Comparison of ENCODE assay signal across 29 mouse cellular contexts in genomic region chr3:141896870-141897554, GRCm38 (mm10).
A peak's percentile ranks its signal among the peaks of the same experiment; 100 is the strongest.
DNase-seq lines count a peak whose midpoint lies in the region; ATAC-seq lines count a peak whose summit lies in the region.
"Had no signal": no experiment of that assay in that cellular context is flagged by ENCODE, and none has a peak within 500 bp of the region (broad histone marks: within the 10 kb centered on the region; RNA-seq: fewer than 3 reads in every experiment).

No protein-coding gene starts in this region.

- DNase-seq in forebrain, embryonic 11.5 days (ENCODE audit: low spot score), result no peak
- peak; percentile 1 for DNase-seq in ZHBTc4 (ENCODE audit: low read depth, low spot score)
- no peak for DNase-seq in embryonic facial prominence, embryonic 10.5 days (ENCODE audit: low spot score)
- no peak for DNase-seq in limb, embryonic 10.5 days (ENCODE audit: low spot score)
- no peak for DNase-seq in spleen, adult 18-20 months
- DNase-seq in urinary bladder, postnatal 10 days (ENCODE audit: low spot score), result no peak
- DNase-seq: adrenal gland, adult 2 months; adrenal gland, postnatal 14 days; B cell, adult 2 months; cerebellum, adult 18-20 months; cerebellum, adult 9-11 months; cerebellum, postnatal 25 days; gastrocnemius, postnatal 10 days; gastrocnemius, postnatal 36 days; heart, adult 2 months; heart, postnatal 14 days; heart, postnatal 4 days; kidney, adult 2 months had no signal

- H3K27ac ChIP-seq in forebrain, embryonic 11.5 days (ENCODE audit: low read depth, low read length), result no peak overlapping the region
- H3K27ac ChIP-seq in forebrain, embryonic 15.5 days (replicated peaks), result no peak overlapping the region
- peak overlapping the region; percentile 54; the same call in 1 of the 2 replicates for H3K27ac ChIP-seq in embryonic facial prominence, embryonic 10.5 days (replicated peaks)
- H3K27ac ChIP-seq in limb, embryonic 10.5 days, result 0 out of 2 replicates have a peak overlapping the region, but pooled peaks have one; percentile 38
- H3K27ac ChIP-seq: embryonic facial prominence, embryonic 15.5 days; heart, adult 2 months; heart, embryonic 10.5 days; heart, embryonic 13.5 days; hindbrain, embryonic 14.5 days; hindbrain, postnatal 0 days had no signal

- H3K4me1 ChIP-seq in forebrain, embryonic 11.5 days (replicated peaks; ENCODE audit: control insufficient read depth, insufficient read depth, low read length), result 0 out of 2 replicates have a peak, but pooled peaks cover 4% of the 10 kb centered on the region
- peaks cover 18% of the 10 kb centered on the region for H3K4me1 ChIP-seq in forebrain, embryonic 15.5 days
- H3K4me1 ChIP-seq in embryonic facial prominence, embryonic 10.5 days, result peaks cover 35% of the 10 kb centered on the region
- H3K4me1 ChIP-seq in limb, embryonic 10.5 days, result peaks cover 5% of the 10 kb centered on the region
- H3K4me1 ChIP-seq: embryonic facial prominence, embryonic 15.5 days; heart, embryonic 10.5 days had no signal

- H3K27me3 ChIP-seq in forebrain, embryonic 11.5 days (ENCODE audit: control insufficient read depth, insufficient read depth, low read length), result no peaks in the 10 kb centered on the region
- no peaks in the 10 kb centered on the region for H3K27me3 ChIP-seq in forebrain, embryonic 15.5 days
- H3K27me3 ChIP-seq in embryonic facial prominence, embryonic 10.5 days (replicated peaks; ENCODE audit: low read depth, poor library complexity, severe bottlenecking), result no peaks in the 10 kb centered on the region
- no peaks in the 10 kb centered on the region for H3K27me3 ChIP-seq in limb, embryonic 10.5 days (ENCODE audit: low read depth, poor library complexity, severe bottlenecking)
- H3K27me3 ChIP-seq: CH12.LX; embryonic facial prominence, embryonic 15.5 days; heart, embryonic 13.5 days; Patski had no signal

- H3K9ac ChIP-seq in forebrain, embryonic 11.5 days (ENCODE audit: low read length), result no peak overlapping the region
- H3K9ac ChIP-seq in forebrain, embryonic 15.5 days (replicated peaks), result no peak overlapping the region
- H3K9ac ChIP-seq: embryonic facial prominence, embryonic 15.5 days; heart, embryonic 13.5 days; hindbrain, embryonic 14.5 days had no signal

- 0 out of 2 replicates have a peak, but pooled peaks have one; percentile 32 for ATAC-seq in forebrain, embryonic 11.5 days (replicated peaks; ENCODE audit: low FRiP score)
- ATAC-seq in forebrain, embryonic 15.5 days (replicated peaks), result no peak
- ATAC-seq: hindbrain, postnatal 0 days; inflammation-experienced regulatory T-cells, adult 6 months; intestine, embryonic 16.5 days; Patski had no signal

- 8% methylated on average over 4 of the region's 4 CpGs for WGBS in forebrain, embryonic 11.5 days
- 6% methylated on average over 4 of the region's 4 CpGs for WGBS in forebrain, embryonic 15.5 days
- WGBS in embryonic facial prominence, embryonic 10.5 days, result 23% methylated on average over 4 of the region's 4 CpGs
- 37% methylated on average over 4 of the region's 4 CpGs for WGBS in limb, embryonic 10.5 days

- no peaks in the 10 kb centered on the region; the same call in 1 of the 2 replicates for H3K36me3 ChIP-seq in forebrain, embryonic 11.5 days (ENCODE audit: control insufficient read depth, insufficient read depth, low read length)
- no peaks in the 10 kb centered on the region for H3K36me3 ChIP-seq in forebrain, embryonic 15.5 days
- 0 out of 2 replicates have a peak, but pooled peaks cover 2% of the 10 kb centered on the region for H3K36me3 ChIP-seq in embryonic facial prominence, embryonic 10.5 days (replicated peaks)
- H3K36me3 ChIP-seq in limb, embryonic 10.5 days, result 0 out of 2 replicates have a peak, but pooled peaks cover 2% of the 10 kb centered on the region
- H3K36me3 ChIP-seq: embryonic facial prominence, embryonic 15.5 days; G1E; heart, embryonic 10.5 days; heart, embryonic 13.5 days had no signal

- 0 out of 2 replicates have a peak, but pooled peaks cover 3% of the 10 kb centered on the region for H3K9me3 ChIP-seq in forebrain, embryonic 11.5 days (ENCODE audit: control insufficient read depth, low read length)
- H3K9me3 ChIP-seq in forebrain, embryonic 15.5 days, result no peaks in the 10 kb centered on the region
- H3K9me3 ChIP-seq in embryonic facial prominence, embryonic 10.5 days, result 0 out of 2 replicates have a peak, but pooled peaks cover 3% of the 10 kb centered on the region
- H3K9me3 ChIP-seq in limb, embryonic 10.5 days (replicated peaks), result no peaks in the 10 kb centered on the region
- H3K9me3 ChIP-seq: embryonic facial prominence, embryonic 15.5 days; G1E; heart, embryonic 10.5 days had no signal

- no peak overlapping the region for H3K4me3 ChIP-seq in forebrain, embryonic 11.5 days (ENCODE audit: low read depth, low read length)
- no peak overlapping the region for H3K4me3 ChIP-seq in forebrain, embryonic 15.5 days
- H3K4me3 ChIP-seq in embryonic facial prominence, embryonic 10.5 days, result no peak overlapping the region
- H3K4me3 ChIP-seq in limb, embryonic 10.5 days, result no peak overlapping the region
- H3K4me3 ChIP-seq: embryonic facial prominence, embryonic 15.5 days; heart, adult 2 months; heart, embryonic 10.5 days; heart, embryonic 13.5 days had no signal

- no peak overlapping the region for H3K4me2 ChIP-seq in forebrain, embryonic 11.5 days (ENCODE audit: low read depth, low read length, severe bottlenecking)
- H3K4me2 ChIP-seq in forebrain, embryonic 15.5 days (replicated peaks), result no peak overlapping the region
- H3K4me2 ChIP-seq: embryonic facial prominence, embryonic 15.5 days; heart, embryonic 13.5 days; hindbrain, embryonic 14.5 days had no signal

Comparison
In these comparisons a context has a peak if more than half of its experiments do, and no peak if none do; other contexts are left out.
1. H3K27ac ChIP-seq: peak in embryonic facial prominence, embryonic 10.5 days (single experiment) and limb, embryonic 10.5 days (single experiment); none in forebrain, embryonic 11.5 days (single experiment) and forebrain, embryonic 15.5 days (single experiment).